ENCODE assay signal across 8 mouse cellular contexts in genomic region chr11:101464211-101465100, GRCm38 (mm10). TPM values are rescaled to one million over a fixed set of nuclear protein-coding genes. Genes with fewer than 3 reads are reported as not detected.
A peak's percentile ranks its signal among the peaks of the same experiment; 100 is the strongest.
DNase-seq lines count a peak whose midpoint lies in the region; ATAC-seq and TF ChIP-seq lines count a peak whose summit lies in the region.

TSS of gene Rnd2 (plus strand) at chr11:101464999.

- WGBS in hindbrain, embryonic 11.5 days = 12% methylated on average over 12 of the region's 12 CpGs
- 13% methylated on average over 12 of the region's 12 CpGs for WGBS in midbrain, embryonic 15.5 days

- no peaks in the 10 kb centered on the region for H3K36me3 ChIP-seq in testis, adult 2 months (ENCODE audit: control insufficient read depth, insufficient read depth, low read length)
- 0 out of 2 replicates have a peak, but pooled peaks cover 2% of the 10 kb centered on the region for H3K36me3 ChIP-seq in hindbrain, embryonic 11.5 days (ENCODE audit: control insufficient read depth, insufficient read depth, low read length)
- H3K36me3 ChIP-seq in midbrain, embryonic 15.5 days (replicated peaks) = peaks cover 23% of the 10 kb centered on the region

- DNase-seq in testis, postnatal 10 days (ENCODE audit: low spot score) = no peak
- DNase-seq in hindbrain, embryonic 11.5 days (ENCODE audit: low spot score) = no peak
- DNase-seq in left cerebral cortex, postnatal 4 days = no peak
- no peak for DNase-seq in Muller cell, postnatal 12 days (ENCODE audit: inconsistent ontology term)
- no peak for DNase-seq in ovary, postnatal 36 days (ENCODE audit: low spot score)

- no peak for TF ChIP-seq CTCF in testis, adult 2 months (IDR thresholded peaks at IDR 0.05; ENCODE audit: control insufficient read depth, insufficient read depth, insufficient replicate concordance, low read depth, low read length)
- TF ChIP-seq CTCF in bone marrow macrophage, adult 2 months (IDR thresholded peaks at IDR 0.05; ENCODE audit: low read depth, low read length) = no peak

- peak within 1 kb of the TSS; percentile 91 for H3K4me3 ChIP-seq in testis, adult 2 months (ENCODE audit: control insufficient read depth, low read depth, low read length)
- H3K4me3 ChIP-seq in bone marrow macrophage, adult 2 months (ENCODE audit: insufficient read depth, low read length) = peak within 1 kb of the TSS; percentile 88
- H3K4me3 ChIP-seq in hindbrain, embryonic 11.5 days (ENCODE audit: low read depth, low read length) = peak within 1 kb of the TSS; percentile 93
- peak within 1 kb of the TSS; percentile 69 for H3K4me3 ChIP-seq in midbrain, embryonic 15.5 days

- peaks cover 30% of the 10 kb centered on the region for H3K4me1 ChIP-seq in testis, adult 2 months (ENCODE audit: control insufficient read depth, insufficient read depth, low read length)
- H3K4me1 ChIP-seq in bone marrow macrophage, adult 2 months (ENCODE audit: control insufficient read depth, insufficient read depth, low read length) = peaks cover 26% of the 10 kb centered on the region
- H3K4me1 ChIP-seq in hindbrain, embryonic 11.5 days (replicated peaks; ENCODE audit: control insufficient read depth, insufficient read depth, low read length) = peaks cover 21% of the 10 kb centered on the region
- peaks cover 56% of the 10 kb centered on the region for H3K4me1 ChIP-seq in midbrain, embryonic 15.5 days

- no peaks in the 10 kb centered on the region for H3K27me3 ChIP-seq in testis, adult 2 months (ENCODE audit: control insufficient read depth, insufficient read depth, low read length)
- no peaks in the 10 kb centered on the region for H3K27me3 ChIP-seq in hindbrain, embryonic 11.5 days (ENCODE audit: control insufficient read depth, insufficient read depth, low read length)
- no peaks in the 10 kb centered on the region for H3K27me3 ChIP-seq in midbrain, embryonic 15.5 days (replicated peaks)

- ATAC-seq in hindbrain, embryonic 11.5 days (ENCODE audit: low FRiP score) = no peak
- ATAC-seq in midbrain, embryonic 15.5 days (replicated peaks) = peak; percentile 2; the same call in 1 of the 2 replicates

- H3K9ac ChIP-seq in hindbrain, embryonic 11.5 days (ENCODE audit: low read depth, low read length) = peak within 1 kb of the TSS; percentile 83
- peak within 1 kb of the TSS; percentile 80 for H3K9ac ChIP-seq in midbrain, embryonic 15.5 days

- intact Hi-C loops in left cerebral cortex, postnatal 4 days (cut with DNase I) = loop anchor here (5.0 kb wide), 1 partner anchor 83 kb away; no protein-coding TSS in a partner anchor

- H3K4me2 ChIP-seq in hindbrain, embryonic 11.5 days (replicated peaks; ENCODE audit: low read depth, low read length) = peak within 1 kb of the TSS; percentile 88
- H3K4me2 ChIP-seq in midbrain, embryonic 15.5 days = peak within 1 kb of the TSS; percentile 86

- TF ChIP-seq POLR2A in testis, adult 2 months (IDR thresholded peaks at IDR 0.05; ENCODE audit: control insufficient read depth, low read depth, low read length) = no peak
- TF ChIP-seq POLR2A in bone marrow macrophage, adult 2 months (IDR thresholded peaks at IDR 0.05; ENCODE audit: borderline replicate concordance, low read depth, low read length) = no peak

- H3K9me3 ChIP-seq in hindbrain, embryonic 11.5 days (ENCODE audit: control insufficient read depth, low read length) = no peaks in the 10 kb centered on the region
- H3K9me3 ChIP-seq in midbrain, embryonic 15.5 days = no peaks in the 10 kb centered on the region

- H3K27ac ChIP-seq in testis, adult 2 months (ENCODE audit: control insufficient read depth, insufficient read depth, low read depth, low read length) = peak within 1 kb of the TSS; percentile 44
- peak within 1 kb of the TSS; percentile 87 for H3K27ac ChIP-seq in bone marrow macrophage, adult 2 months (ENCODE audit: insufficient read depth, low read depth, low read length)
- H3K27ac ChIP-seq in hindbrain, embryonic 11.5 days (ENCODE audit: low read depth, low read length) = peak within 1 kb of the TSS; percentile 93
- H3K27ac ChIP-seq in midbrain, embryonic 15.5 days = peak within 1 kb of the TSS; percentile 90

RNA-seq across cellular contexts. Expression of gene Rnd2, which starts in this region (rescaled TPM):
- polyA plus RNA-seq in testis, adult 2 months (2012; rRNA removed) = 19.2 and 21.1 TPM in 2 replicates
- 9.7 and 11.4 TPM in 2 replicates for polyA plus RNA-seq in bone marrow macrophage, adult 2 months (2012; ENCODE audit: insufficient read depth, insufficient read length, missing spikeins)
- 88.0 and 127 TPM in 2 replicates for polyA plus RNA-seq in hindbrain, embryonic 11.5 days (2014; fragmentation: Nextera tagmentation; extraction: Ambion mirVana)
- 10 to 100 TPM; 70.3 to 72.3 TPM for total RNA-seq in left cerebral cortex, postnatal 4 days (2021)
- 68.3 and 77.4 TPM in 2 replicates for polyA plus RNA-seq in midbrain, embryonic 15.5 days (2015; fragmentation: Nextera tagmentation; extraction: Ambion mirVana)
